Mouse (Mus musculus) gonadal fat pad, adult 2 months (tissue): Measurements from ENCODE around the gene Tfip11. TPM values are rescaled to one million over a fixed set of nuclear protein-coding genes. Genes with fewer than 3 reads are reported as not detected.

Experiments used
- DNase-seq: peaks from one replicate; pipeline ENCODE4 v3.0.0-alpha.2; 2012; ENCODE audit warnings: low read depth
- polyA plus RNA-seq: library from polyadenylated mRNA; depleted of rRNA; stranded (reverse); fragments of >200 nt; gene quantifications from 2 replicates; pipeline ENCODE4 v1.2.3, GENCODE M21; 2012; rRNA removed

The Tfip11 gene
- polyA plus RNA-seq: 28.0 and 29.1 TPM in 2 replicates

- DNase-seq: peak; percentile 40
Measured at GRCm38 (mm10) chr5:112325546-112326445, at the start of gene Tfip11. TSS of gene Tfip11 (plus strand) at chr5:112326358.

- DNase-seq: no peak
Measured at GRCm38 (mm10) chr5:112276907-112277348, 49.2 kb upstream of the Tfip11 start.

GRCm38 (mm10) chr5:112277906-112278470, 48.2 kb upstream of the Tfip11 start:
- DNase-seq: no peak

- DNase-seq: no peak
Measured at GRCm38 (mm10) chr5:112279181-112280021, 46.8 kb upstream of the Tfip11 start.

- no peak for DNase-seq
Measured at GRCm38 (mm10) chr5:112280151-112280550, 46.0 kb upstream of the Tfip11 start.

- DNase-seq: no peak
Measured at GRCm38 (mm10) chr5:112280863-112281660, 45.1 kb upstream of the Tfip11 start.

- no peak for DNase-seq
Measured at GRCm38 (mm10) chr5:112281676-112282075, 44.5 kb upstream of the Tfip11 start.

- no peak for DNase-seq
Measured at GRCm38 (mm10) chr5:112282123-112282779, 43.9 kb upstream of the Tfip11 start.

- no peak for DNase-seq
Measured at GRCm38 (mm10) chr5:112282780-112283482, 43.2 kb upstream of the Tfip11 start.

- no peak for DNase-seq
Measured at GRCm38 (mm10) chr5:112283543-112284202, 42.5 kb upstream of the Tfip11 start.

GRCm38 (mm10) chr5:112284203-112284582, 42.0 kb upstream of the Tfip11 start:
- no peak for DNase-seq

- no peak for DNase-seq
Measured at GRCm38 (mm10) chr5:112285548-112286085, 40.5 kb upstream of the Tfip11 start.

- no peak for DNase-seq
Measured at GRCm38 (mm10) chr5:112286608-112286983, 39.6 kb upstream of the Tfip11 start.

- no peak for DNase-seq
Measured at GRCm38 (mm10) chr5:112286984-112287641, 39.0 kb upstream of the Tfip11 start.

GRCm38 (mm10) chr5:112287652-112288051, 38.5 kb upstream of the Tfip11 start:
- DNase-seq: no peak

- DNase-seq: no peak
Measured at GRCm38 (mm10) chr5:112288193-112289141, 37.7 kb upstream of the Tfip11 start.

- DNase-seq: no peak
Measured at GRCm38 (mm10) chr5:112289236-112289635, 36.9 kb upstream of the Tfip11 start.
